Mouse (Mus musculus) right cerebral cortex, postnatal 10 days (tissue): ENCODE results near the gene Dusp5.

ENCODE experiments used
- DNase-seq, 2 experiments: peaks; one replicate each; pipeline ENCODE4 v3.0.0; 2021; ENCODE audit warnings: low spot score in 2 of 2

Dusp5 gene

DNA sequence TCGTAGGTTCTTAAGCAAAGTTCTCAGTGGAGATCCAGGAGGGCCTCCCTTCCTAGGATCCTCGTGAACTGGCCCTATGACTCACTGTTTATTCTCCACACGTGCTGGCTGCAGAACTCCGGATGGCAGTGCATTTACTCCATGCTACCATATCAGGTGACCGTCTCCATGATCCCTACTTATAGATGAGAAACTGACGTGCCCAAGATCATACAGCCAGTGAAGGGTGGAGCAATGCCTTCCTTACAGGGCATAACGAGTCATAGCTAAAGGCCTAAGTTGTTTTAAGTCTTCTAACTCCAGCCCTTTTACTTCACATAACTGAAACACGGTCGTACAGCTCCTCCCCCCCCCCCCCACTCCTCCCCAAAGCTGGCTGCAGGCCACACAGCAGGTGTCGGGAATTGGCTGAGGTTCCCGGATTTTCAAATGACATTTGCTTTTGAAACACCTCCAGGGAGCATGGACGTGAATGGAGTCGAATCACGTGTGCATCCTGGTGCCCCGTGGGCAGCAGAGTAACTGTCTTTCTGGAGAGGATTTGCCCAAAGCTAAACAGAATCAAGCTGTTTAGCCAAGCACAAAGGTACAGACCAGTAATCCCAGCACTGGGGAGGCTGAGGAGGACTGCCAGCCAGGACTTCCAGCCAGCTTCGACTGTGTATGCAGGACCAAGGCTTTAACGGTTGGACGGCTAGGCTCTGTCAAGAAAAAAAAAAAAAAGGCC is 11.4 kb upstream of the Dusp5 start:
- no peak for DNase-seq

- DNase-seq, result no peak
Measured at GRCm38 (mm10) chr19:53519549-53519948, 9.4 kb upstream of the Dusp5 start.

- no peak for DNase-seq
Measured at GRCm38 (mm10) chr19:53519981-53520380, 8.9 kb upstream of the Dusp5 start.

GRCm38 (mm10) chr19:53521137-53521795 is 7.6 kb upstream of the Dusp5 start:
- DNase-seq, result no peak

GRCm38 (mm10) chr19:53527480-53527879 is 1.4 kb upstream of the Dusp5 start:
- DNase-seq, result no peak

DNA sequence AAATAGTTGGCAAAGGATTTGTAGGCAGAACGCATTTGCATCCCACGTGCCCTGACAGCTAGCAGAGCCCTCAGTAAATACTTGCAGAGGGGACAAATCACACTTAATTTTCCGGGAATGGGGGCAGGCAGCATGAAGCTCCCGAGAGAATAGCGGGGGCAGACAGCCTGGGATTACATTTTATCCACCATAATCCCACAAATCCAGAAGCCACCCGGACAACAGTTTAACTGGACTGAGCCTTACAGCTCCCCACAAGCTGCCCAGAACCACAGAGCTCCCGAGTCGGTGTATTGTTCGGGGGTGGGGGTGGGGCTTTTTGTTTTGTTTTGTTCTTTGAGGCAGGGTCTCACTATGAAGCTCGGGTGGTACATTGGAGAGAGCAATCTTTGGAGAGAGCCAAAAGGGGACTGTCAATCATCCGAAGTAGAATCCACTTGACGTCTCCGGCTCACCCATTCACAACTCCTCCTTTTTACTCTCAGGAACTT is 733 bp upstream of the Dusp5 start:
- no peak for DNase-seq

- DNase-seq, result no peak
Measured at GRCm38 (mm10) chr19:53529455-53529704, 471 bp downstream of the Dusp5 start.

GRCm38 (mm10) chr19:53529705-53530562 is 1.0 kb downstream of the Dusp5 start:
- DNase-seq, result no peak

- DNase-seq, result no peak
Measured at GRCm38 (mm10) chr19:53531416-53531815, 2.5 kb downstream of the Dusp5 start.

DNA sequence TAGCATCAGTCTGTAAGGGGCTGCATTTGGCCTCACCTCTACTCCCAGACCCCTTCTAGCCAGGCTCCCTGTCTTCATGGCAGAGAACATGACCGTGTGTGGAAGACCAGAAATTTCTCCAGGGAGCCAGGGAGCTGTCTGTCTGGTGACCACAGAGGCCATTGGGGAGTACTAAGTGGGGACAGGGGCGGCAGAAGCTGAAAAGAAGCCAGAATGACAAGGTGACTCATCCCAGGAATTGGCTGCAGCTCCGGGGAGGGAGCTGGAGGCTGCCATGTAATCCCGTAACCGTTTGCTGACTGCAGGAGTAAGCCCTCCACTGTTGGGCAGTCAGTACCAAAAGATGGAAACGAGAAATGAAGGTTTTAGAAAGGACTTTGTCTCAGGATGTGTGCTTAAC is 3.1 kb downstream of the Dusp5 start:
- DNase-seq, result no peak

DNA sequence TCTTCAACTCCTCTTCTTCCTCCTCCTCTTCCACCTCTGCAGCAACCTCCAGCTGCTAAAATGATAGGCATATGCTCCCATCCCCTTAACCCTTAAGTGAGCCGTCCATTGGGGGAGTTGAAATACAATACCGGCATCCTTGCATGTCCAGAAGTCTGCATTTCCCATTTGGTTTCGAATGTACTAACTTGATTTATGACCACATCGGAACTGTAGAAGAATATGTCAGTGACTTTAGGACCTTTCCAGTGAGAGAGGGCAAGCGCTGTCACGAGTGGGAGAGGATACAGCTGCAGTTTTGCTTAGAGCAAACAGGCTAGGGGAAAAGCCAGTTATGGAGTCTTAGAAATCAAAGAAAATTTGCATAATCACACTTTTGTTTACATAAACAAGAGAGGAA is 3.8 kb downstream of the Dusp5 start:
- DNase-seq, result no peak

GRCm38 (mm10) chr19:53533236-53533635 is 4.3 kb downstream of the Dusp5 start:
- no peak for DNase-seq

GRCm38 (mm10) chr19:53533810-53534601 is 5.1 kb downstream of the Dusp5 start:
- DNase-seq, result no peak

DNA sequence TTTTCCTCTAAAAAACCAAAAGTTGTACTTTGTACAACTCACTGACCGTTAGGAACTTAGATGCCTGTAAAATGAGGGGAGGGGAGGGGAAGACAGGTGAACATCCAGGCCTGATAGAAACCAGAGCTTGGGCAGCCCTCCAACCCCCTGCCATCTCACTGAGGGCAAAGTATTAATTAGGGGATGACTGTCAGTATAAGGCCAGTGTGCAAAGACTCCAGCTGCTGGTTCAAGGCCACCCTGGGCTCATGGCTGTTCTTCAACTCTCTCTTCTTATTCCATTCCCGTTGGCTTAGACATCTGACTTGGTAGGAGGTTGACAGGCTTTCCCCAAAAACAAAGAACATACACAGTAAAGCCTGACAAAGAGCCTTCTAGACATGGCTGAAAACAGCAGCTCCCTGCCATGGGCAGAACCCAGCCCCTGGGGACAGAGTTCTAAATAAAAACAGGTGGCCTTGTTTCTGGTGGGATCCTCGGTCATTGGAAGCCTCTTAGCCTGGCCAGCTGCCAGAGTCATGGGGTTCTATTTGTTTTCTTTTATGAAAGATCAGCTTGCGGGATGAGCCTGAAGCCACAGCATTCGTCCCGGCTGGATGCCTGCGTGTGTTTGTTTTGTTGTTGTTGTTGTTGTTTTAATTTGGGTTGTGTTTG is 6.0 kb downstream of the Dusp5 start:
- DNase-seq, result no peak

GRCm38 (mm10) chr19:53535421-53535820 is 6.5 kb downstream of the Dusp5 start:
- DNase-seq, result peak in 1 of 2 experiments; percentile 43

DNA sequence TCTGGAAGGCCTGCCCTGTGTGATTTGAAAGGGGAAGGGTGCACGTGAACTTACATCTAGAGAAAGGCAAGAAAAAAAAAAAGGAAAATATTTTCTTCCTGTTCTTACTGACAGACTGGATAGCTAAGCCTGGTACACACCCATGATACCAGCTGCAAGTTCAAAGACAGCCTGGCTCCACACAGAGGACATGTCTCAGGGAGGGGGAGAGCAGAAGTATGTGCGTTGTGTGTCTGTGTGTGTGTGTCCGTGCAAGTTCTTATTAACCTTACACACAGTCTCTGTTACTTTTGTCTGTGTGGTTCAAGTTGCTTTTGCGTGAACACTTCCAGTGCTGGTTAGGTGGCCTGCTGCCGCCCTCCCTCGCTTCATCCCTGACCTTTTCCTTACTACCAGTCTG is 7.3 kb downstream of the Dusp5 start:
- no peak for DNase-seq

GRCm38 (mm10) chr19:53536731-53537666 is 8.1 kb downstream of the Dusp5 start:
- DNase-seq, result no peak

- no peak for DNase-seq
Measured at GRCm38 (mm10) chr19:53538024-53538423, 9.1 kb downstream of the Dusp5 start.

DNA sequence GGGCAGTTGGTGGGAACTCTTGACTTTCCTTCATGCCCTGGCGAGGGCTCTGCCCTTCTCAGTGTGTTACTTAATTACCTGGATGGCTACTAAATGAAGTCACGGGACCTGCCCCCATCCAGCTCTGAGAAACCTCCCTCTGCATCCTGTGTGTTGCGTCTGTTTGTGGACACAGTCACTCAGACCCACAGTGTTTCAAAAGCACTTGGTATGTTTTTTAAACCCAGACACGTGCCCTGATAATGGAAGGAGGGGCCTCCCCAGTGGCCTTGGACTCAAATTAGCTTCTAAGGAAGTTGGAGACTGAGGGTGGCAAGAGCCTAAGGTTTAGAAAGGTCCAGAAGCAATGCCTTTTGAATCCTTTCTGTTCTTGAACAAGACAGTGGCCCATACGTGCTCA is 9.9 kb downstream of the Dusp5 start:
- no peak for DNase-seq

GRCm38 (mm10) chr19:53539296-53539695 is 10.4 kb downstream of the Dusp5 start:
- no peak for DNase-seq
